Mouse (Mus musculus) left cerebral cortex, postnatal 10 days (tissue): Measurements from ENCODE around the gene Zfp106. TPM values are rescaled to one million over a fixed set of nuclear protein-coding genes. Genes with fewer than 3 reads are reported as not detected.

Experiments
- total RNA-seq, 2 experiments: library from RNA; stranded (reverse); gene quantifications; 2 replicates each; pipeline ENCODE4 v1.2.3; 2021

Gene Zfp106
- total RNA-seq, 2 experiments from 2014 or later, result 83.8 to 101 TPM

Other genes starting within 250 kb of the Zfp106 start
- gene Pla2g4f, start 249.7 kb downstream of the Zfp106 start, total RNA-seq, result not detected
- gene Vps39, start 210.7 kb downstream of the Zfp106 start, total RNA-seq, result 10 to 100 TPM; 54.0 to 56.9 TPM
- gene Ganc, start 159.9 kb downstream of the Zfp106 start, total RNA-seq, result 10 to 100 TPM; 10.4 to 13.5 TPM
- gene Tmem87a, start 159.7 kb downstream of the Zfp106 start, total RNA-seq, result 10 to 100 TPM; 33.6 to 35.2 TPM
- 1 to 10 TPM; 3.0 to 4.7 TPM for gene Capn3, start 107.8 kb downstream of the Zfp106 start, total RNA-seq
- gene Snap23, start 3.8 kb upstream of the Zfp106 start, total RNA-seq, result 10 to 100 TPM; 16.5 to 17.4 TPM
- 10 to 100 TPM; 16.7 to 17.2 TPM for gene Haus2, start 45.5 kb upstream of the Zfp106 start, total RNA-seq
- gene Lrrc57, start 45.7 kb upstream of the Zfp106 start, total RNA-seq, result 10 to 100 TPM; 21.1 to 26.5 TPM
- 10 to 100 TPM in 1 of 2 experiments, 1 to 10 TPM in 1; 9.7 to 10.6 TPM for gene Stard9, start 65.3 kb upstream of the Zfp106 start, total RNA-seq